Mouse (Mus musculus) kidney, adult 2 months (tissue): ENCODE results near the gene Myod1. TPM values are rescaled to one million over a fixed set of nuclear protein-coding genes. Genes with fewer than 3 reads are reported as not detected.
A peak's percentile ranks its signal among the peaks of the same experiment; 100 is the strongest.

Source experiments
- DNase-seq: peaks from one replicate; pipeline ENCODE4 v3.0.0; 2021
- H3K27ac ChIP-seq: fragments of 200-500 bp; 2 replicates; pipeline ENCODE4 v1.5.1; 2012; ENCODE audit warnings: low read depth, low read length, control low read depth, inconsistent platforms; ENCODE audit not compliant: insufficient read depth
- H3K27me3 ChIP-seq: fragments of 200-500 bp; replicated peaks from 2 replicates; pipeline ENCODE4 v1.6.1; 2012; ENCODE audit warnings: mild to moderate bottlenecking, moderate library complexity, low read length, inconsistent platforms; ENCODE audit not compliant: control insufficient read depth, insufficient read depth
- H3K36me3 ChIP-seq: fragments of 200-500 bp; 2 replicates; pipeline ENCODE4 v1.6.1; 2012; ENCODE audit warnings: mild to moderate bottlenecking, moderate library complexity, low read length, inconsistent platforms; ENCODE audit not compliant: control insufficient read depth, insufficient read depth
- H3K4me1 ChIP-seq: fragments of 200-500 bp; 2 replicates; pipeline ENCODE4 v1.6.1; 2011; ENCODE audit warnings: low read length; ENCODE audit not compliant: control insufficient read depth, insufficient read depth
- H3K4me3 ChIP-seq: fragments of 200-500 bp; 2 replicates; pipeline ENCODE4 v1.5.1; 2011; ENCODE audit warnings: mild to moderate bottlenecking, low read depth, low read length, control low read depth; ENCODE audit not compliant: insufficient read depth
- CTCF ChIP-seq: fragments of 200-500 bp; conservative IDR thresholded peaks from 2 replicates; pipeline ENCODE4 v1.5.1; 2011; ENCODE audit warnings: low read depth, mild to moderate bottlenecking, control low read depth, low read length, moderate library complexity, mixed read lengths; ENCODE audit not compliant: insufficient read depth, insufficient read length
- POLR2A ChIP-seq: fragments of 200-500 bp; IDR thresholded peaks from one replicate; pipeline ENCODE4 v1.6.1; 2011; ENCODE audit warnings: low read depth, low read length, control low read depth
- WGBS: fragments of 180-500 bp; shearing (Covaris S2); methylation state at CpG from one replicate; pipeline ENCODE4 v1.1.7; 2018; 5-methylcytosine and 5-hydroxymethylcytosine counted together
- polyA plus RNA-seq: library from polyadenylated mRNA; depleted of rRNA; stranded (reverse); fragments of >200 nt; gene quantifications from 2 replicates; pipeline ENCODE4 v1.2.3, GENCODE M21; 2012; rRNA removed

The Myod1 gene
- polyA plus RNA-seq, 1 experiment = 0.20 TPM

DNA sequence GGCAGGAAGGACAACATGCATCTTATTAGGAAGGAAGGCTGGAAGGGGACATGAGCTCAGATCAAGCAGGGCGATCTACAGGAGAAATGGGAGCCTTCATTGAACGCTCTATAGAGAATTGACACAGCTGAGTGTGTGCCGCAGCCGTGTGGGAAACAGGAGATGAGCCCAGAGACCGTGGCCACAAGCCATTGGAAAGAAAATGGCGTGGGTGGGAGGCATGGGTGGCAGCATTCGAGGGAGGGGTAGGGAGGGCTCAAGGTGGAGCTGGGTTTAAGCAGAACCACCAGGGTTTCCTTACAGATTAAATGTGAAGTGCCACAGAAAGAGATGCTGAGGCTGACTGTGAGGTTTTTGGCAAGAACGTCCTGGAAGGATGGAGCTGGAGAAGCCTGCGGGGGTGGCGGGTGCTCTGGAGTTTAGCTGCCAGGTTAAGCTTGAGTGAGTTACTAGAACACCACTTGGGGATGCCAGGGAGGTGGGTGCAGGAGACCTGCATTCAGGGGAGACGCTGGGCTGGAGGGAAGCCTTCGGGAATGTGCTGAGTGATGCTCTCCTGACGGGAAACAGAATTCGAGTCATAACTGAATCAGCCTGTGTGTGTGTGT, 39.6 kb downstream of the Myod1 start:
- WGBS = 46% methylated on average over 14 of the region's 14 CpGs
- no peak for TF ChIP-seq CTCF
- TF ChIP-seq POLR2A = no peak
- H3K4me1 ChIP-seq = no peaks in the 10 kb centered on the region
- no peak for DNase-seq
- H3K4me3 ChIP-seq = no peak overlapping the region
- no peaks in the 10 kb centered on the region for H3K36me3 ChIP-seq
- no peaks in the 10 kb centered on the region for H3K27me3 ChIP-seq
- no peak overlapping the region for H3K27ac ChIP-seq

DNA sequence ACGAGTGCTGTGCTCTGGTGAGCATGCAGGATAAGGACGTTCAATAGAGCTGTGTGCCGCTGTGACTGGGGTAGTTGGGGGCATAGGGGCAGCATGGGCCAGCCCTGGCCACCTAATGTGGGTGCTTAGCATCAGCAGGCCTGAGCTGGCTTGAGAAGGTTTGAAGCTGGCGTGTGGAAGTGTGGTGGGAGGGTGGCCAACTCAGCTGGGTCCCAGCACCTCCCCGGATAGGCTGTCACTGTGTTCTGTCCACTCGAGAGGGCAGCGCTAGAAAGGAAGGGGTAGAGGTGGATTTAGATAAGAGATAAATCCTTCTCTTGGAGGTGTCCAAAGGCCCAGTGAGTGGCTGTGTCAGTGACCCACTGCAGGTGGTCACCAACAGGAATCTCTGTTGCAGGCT, 41.2 kb downstream of the Myod1 start:
- DNase-seq = no peak
- no peaks in the 10 kb centered on the region for H3K27me3 ChIP-seq
- no peaks in the 10 kb centered on the region for H3K4me1 ChIP-seq
- TF ChIP-seq POLR2A = no peak
- no peak for TF ChIP-seq CTCF
- 73% methylated on average over 7 of the region's 7 CpGs for WGBS
- no peak overlapping the region for H3K4me3 ChIP-seq
- H3K27ac ChIP-seq = no peak overlapping the region
- H3K36me3 ChIP-seq = no peaks in the 10 kb centered on the region

DNA sequence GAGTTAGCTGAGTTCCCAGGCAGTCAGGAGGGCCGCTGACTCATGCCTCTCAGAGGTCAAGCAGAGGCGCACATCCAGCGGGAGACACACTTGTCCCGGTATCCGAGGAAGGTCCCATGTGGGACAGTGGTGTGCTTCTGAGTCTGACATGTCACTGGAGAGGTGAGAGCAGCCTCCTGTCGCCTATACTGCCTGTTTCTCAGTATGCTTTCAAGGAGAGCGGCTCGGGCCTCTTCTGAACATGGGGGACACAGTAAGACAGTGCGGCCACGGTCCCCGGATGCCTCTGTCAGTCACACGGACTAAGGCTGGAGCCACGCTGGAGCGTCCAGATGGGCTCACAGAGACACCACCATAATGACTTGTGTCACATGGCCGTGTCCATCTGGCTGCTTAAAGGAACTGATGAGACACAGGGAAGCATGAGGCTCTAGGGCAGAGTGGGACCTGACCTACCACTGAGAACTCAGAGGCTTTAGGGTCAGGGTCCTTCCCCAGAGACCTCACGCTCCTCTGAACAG, 41.9 kb downstream of the Myod1 start:
- no peak for DNase-seq
- WGBS = 71% methylated on average over 16 of the region's 16 CpGs
- H3K4me1 ChIP-seq = no peaks in the 10 kb centered on the region
- H3K4me3 ChIP-seq = no peak overlapping the region
- no peaks in the 10 kb centered on the region for H3K36me3 ChIP-seq
- no peaks in the 10 kb centered on the region for H3K27me3 ChIP-seq
- no peak overlapping the region for H3K27ac ChIP-seq
- TF ChIP-seq POLR2A = no peak
- TF ChIP-seq CTCF = no peak

DNA sequence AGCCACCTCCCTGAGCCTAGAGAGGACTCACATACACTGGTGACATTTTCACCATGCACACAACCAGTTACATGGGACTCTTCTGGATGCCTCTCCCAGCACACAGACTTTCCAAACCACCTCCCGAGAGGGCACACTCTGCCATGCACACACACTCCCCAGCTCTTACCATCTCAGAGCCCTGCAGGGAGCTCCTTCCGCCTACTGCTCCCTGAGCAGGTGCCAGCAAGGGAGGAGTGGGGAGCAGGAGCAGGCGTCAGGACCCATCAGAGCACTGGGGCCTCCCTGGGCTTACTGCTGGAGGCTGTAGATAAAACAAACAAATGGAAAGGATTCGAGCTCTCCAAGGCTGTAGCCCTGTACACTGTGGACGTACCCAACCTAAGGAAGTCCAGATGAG, 45.3 kb downstream of the Myod1 start:
- H3K36me3 ChIP-seq = no peaks in the 10 kb centered on the region
- no peak overlapping the region for H3K27ac ChIP-seq
- 49% methylated on average over 5 of the region's 5 CpGs for WGBS
- H3K27me3 ChIP-seq = no peaks in the 10 kb centered on the region
- no peak overlapping the region for H3K4me3 ChIP-seq
- no peaks in the 10 kb centered on the region for H3K4me1 ChIP-seq
- DNase-seq = no peak
- TF ChIP-seq POLR2A (no peak), CTCF (no peak)

DNA sequence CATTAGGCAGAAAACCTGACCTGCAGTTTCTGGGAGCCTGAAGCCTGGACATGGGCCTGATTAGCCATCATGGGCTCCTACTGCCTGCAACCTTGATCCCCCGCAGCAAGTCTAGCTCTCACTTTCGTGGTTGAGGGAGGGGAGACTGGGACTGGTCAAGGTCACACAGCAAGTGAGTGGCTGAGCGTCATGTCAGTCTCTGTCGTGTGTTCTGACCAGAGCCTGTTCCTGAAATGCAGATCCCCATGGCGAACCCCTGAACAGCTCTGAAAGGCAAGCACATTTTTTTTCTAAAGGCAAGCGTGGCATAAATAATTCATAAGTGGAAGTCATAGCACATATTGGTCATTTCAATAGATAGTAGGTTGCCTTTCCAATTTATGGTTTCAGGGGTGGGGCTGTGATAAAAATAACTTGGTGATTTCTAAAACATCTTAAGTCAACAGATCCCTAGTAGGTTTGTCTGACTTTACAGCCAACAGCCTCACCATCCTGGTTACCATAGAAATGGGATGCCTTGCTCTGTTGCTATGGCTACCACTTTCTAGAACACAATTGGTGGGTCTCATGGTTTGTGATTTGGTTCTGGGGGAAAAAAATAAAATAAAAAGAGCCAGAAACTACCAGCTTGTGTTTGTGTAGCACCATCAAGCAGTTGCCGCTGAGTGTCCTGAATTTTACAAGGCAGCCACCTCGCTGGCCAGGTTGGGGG, 45.9 kb downstream of the Myod1 start:
- TF ChIP-seq CTCF (no peak), POLR2A (no peak)
- WGBS = 71% methylated on average over 8 of the region's 8 CpGs
- no peak overlapping the region for H3K4me3 ChIP-seq
- H3K27ac ChIP-seq = no peak overlapping the region
- DNase-seq = no peak
- no peaks in the 10 kb centered on the region for H3K4me1 ChIP-seq
- no peaks in the 10 kb centered on the region for H3K36me3 ChIP-seq
- H3K27me3 ChIP-seq = no peaks in the 10 kb centered on the region

DNA sequence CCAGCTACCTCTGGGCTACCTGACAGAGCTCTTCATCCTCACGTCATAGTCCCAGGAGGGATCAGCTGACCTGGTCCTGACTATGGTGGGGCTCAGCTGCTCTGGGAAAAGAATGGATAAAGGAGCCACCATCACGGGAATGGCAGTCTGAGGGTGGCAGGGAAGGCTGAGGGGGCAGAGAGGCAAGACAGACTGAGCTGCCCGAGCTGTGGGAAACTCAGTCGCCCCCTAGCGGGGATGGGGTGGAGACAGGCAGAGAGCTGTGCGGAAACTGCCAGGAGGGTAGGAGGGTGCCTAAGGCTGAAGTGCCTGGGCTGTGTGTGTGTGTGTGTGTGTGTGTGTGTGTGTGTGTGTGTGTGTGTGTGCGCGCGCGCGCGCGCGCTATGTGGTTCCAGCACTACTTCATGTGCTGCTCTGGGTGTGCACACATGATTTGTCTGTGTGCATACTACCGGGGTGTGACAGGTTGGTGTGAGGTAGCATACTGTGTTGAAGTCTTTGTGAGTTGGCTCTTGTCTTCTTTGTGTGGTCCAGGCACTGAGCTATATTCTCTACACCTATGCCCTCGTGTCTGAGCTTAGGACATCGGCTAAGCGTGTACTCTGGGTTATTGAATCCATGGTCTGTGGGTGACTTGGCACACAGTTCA, 46.6 kb downstream of the Myod1 start:
- Histone ChIP-seq H3K27ac (no peak overlapping the region), H3K4me3 (no peak overlapping the region), H3K4me1 (no peaks in the 10 kb centered on the region), H3K36me3 (no peaks in the 10 kb centered on the region), H3K27me3 (no peaks in the 10 kb centered on the region)
- TF ChIP-seq CTCF (peak; percentile 46; the same call in 1 of the 2 replicates), POLR2A (no peak)
- peak; percentile 22 for DNase-seq
- WGBS = 67% methylated on average over 18 of the region's 18 CpGs

DNA sequence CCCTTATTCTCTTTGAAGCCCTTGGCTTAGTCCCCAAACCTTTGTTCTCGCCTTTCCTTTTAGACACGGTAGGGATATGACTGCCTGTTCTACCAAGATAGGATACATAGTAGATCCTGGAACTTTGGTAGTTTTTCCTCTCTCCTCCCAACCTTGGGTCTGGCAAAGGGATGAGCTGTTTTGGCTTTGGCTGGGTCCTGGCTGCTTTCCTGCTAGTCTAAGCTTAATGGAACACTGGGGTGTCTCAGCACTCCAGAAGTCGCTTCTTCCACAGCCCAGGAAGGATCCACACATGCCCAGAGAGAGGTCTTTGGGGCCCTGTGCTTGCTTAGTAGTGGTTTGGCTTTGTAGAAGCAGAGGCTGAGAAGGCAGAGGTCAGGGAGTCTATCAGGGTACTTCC, 47.7 kb downstream of the Myod1 start:
- Histone ChIP-seq H3K4me1 (no peaks in the 10 kb centered on the region), H3K4me3 (no peak overlapping the region), H3K36me3 (no peaks in the 10 kb centered on the region), H3K27ac (no peak overlapping the region), H3K27me3 (no peaks in the 10 kb centered on the region)
- WGBS = 72% methylated on average over 3 of the region's 3 CpGs
- TF ChIP-seq POLR2A (no peak), CTCF (no peak)
- DNase-seq = no peak

DNA sequence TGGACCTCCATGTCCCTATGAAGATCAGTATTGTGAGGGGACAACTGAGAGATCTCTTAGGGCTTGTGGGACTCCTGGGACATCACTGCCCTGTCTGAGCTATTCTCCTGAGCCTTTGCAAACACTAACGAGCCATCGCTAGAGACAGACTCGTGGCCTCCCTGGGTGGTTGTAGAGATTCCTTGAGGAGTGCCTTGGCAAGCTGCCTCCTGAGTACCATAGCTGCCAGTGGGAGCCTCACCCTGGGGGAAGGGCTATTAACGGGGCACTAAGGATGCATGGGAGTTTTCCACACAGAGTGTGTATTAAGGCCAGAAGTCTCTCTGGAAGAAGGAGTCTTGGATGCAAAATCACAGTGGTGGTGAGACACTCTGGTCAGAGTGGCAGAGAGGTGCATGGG, 48.7 kb downstream of the Myod1 start:
- Histone ChIP-seq H3K27ac (no peak overlapping the region), H3K36me3 (no peaks in the 10 kb centered on the region), H3K4me3 (no peak overlapping the region), H3K4me1 (no peaks in the 10 kb centered on the region), H3K27me3 (no peaks in the 10 kb centered on the region)
- 65% methylated on average over 4 of the region's 4 CpGs for WGBS
- TF ChIP-seq CTCF = no peak
- no peak for TF ChIP-seq POLR2A
- no peak for DNase-seq

Other genes starting within 250 kb of the Myod1 start
- 0.30 and 0.64 TPM in 2 replicates for gene Abcc8, start 196.4 kb upstream of the Myod1 start, polyA plus RNA-seq
- gene Ush1c, start 138.0 kb upstream of the Myod1 start, polyA plus RNA-seq = 50.8 and 52.4 TPM in 2 replicates
- 0.04 and 0.06 TPM in 2 replicates for gene Otog, start 135.5 kb upstream of the Myod1 start, polyA plus RNA-seq
- 0.05 and 0.23 TPM in 2 replicates for gene Kcnc1, start 20.0 kb downstream of the Myod1 start, polyA plus RNA-seq